Mouse (Mus musculus) CD4-positive naive resting alpha-beta T cell, adult 76 days (primary cell): ENCODE results near the gene Hmgn5. TPM values are rescaled to one million over a fixed set of nuclear protein-coding genes. Genes with fewer than 3 reads are reported as not detected.

Experiments
- total RNA-seq: library from RNA; stranded (reverse); gene quantifications from one replicate; pipeline ENCODE4 v1.2.4, GENCODE M21; 2023

The Hmgn5 gene
- 11.6 TPM for total RNA-seq

GRCm38 (mm10) chrX:109013283-109013682 lies at the start of gene Hmgn5:
Hmgn5 (minus strand) TSS chrX:109013404.

Other genes starting within 250 kb of the Hmgn5 start
- gene Brwd3, start 179.0 kb downstream of the Hmgn5 start, total RNA-seq = 24.0 TPM
- 19.7 TPM for gene Sh3bgrl, start 82.0 kb upstream of the Hmgn5 start, total RNA-seq
- gene Gm6377, start 183.4 kb upstream of the Hmgn5 start, total RNA-seq = 8.0 TPM